Mouse (Mus musculus) CH12.LX (cell line): ENCODE measurements around the gene Rps6ka1. TPM values are rescaled to one million over a fixed set of nuclear protein-coding genes. Genes with fewer than 3 reads are reported as not detected.

ENCODE experiments used
- DNase-seq: peaks from one replicate; pipeline ENCODE4 v3.0.0-alpha.2; 2013; ENCODE audit errors: extremely low read depth
- H3K27ac ChIP-seq: 2 replicates; pipeline ENCODE4 v1.5.1; 2012; ENCODE audit warnings: low read depth, mild to moderate bottlenecking, control low read depth, moderate library complexity; ENCODE audit not compliant: insufficient read depth
- H3K27me3 ChIP-seq: replicated peaks from 2 replicates; pipeline ENCODE3; 2012; ENCODE audit warnings: inconsistent platforms
- H3K36me3 ChIP-seq, 2 experiments: replicated peaks in 1 of 2; 2 replicates each; pipeline versions ENCODE3 to v1.6.1; 2012; ENCODE audit warnings: inconsistent platforms in 1 of 2, low read length in 1 of 2, mild to moderate bottlenecking in 1 of 2, mixed read lengths in 1 of 2, moderate library complexity in 1 of 2; ENCODE audit not compliant: control insufficient read depth in 1 of 2, insufficient read depth in 1 of 2
- H3K4me1 ChIP-seq, 2 experiments: 2 replicates each; pipeline ENCODE4 v1.6.1; 2012; ENCODE audit warnings: inconsistent platforms in 1 of 2, moderate library complexity in 1 of 2; ENCODE audit not compliant: insufficient read depth in 2 of 2, control insufficient read depth in 1 of 2
- H3K4me2 ChIP-seq: 2 replicates; pipeline ENCODE4 v1.6.1; 2012; ENCODE audit warnings: low read depth, mild to moderate bottlenecking, control low read depth; ENCODE audit not compliant: poor library complexity, insufficient read depth, severe bottlenecking
- H3K4me3 ChIP-seq, 3 experiments: fragments of 150-350 bp in 1 of 3; sonication (generic) in 1 of 3; replicated peaks in 1 of 3; 2 replicates each; pipeline versions ENCODE3 to v1.5.1; 2011 to 2012; ENCODE audit warnings: low read depth in 2 of 3, low read length in 2 of 3, mild to moderate bottlenecking in 2 of 3, moderate library complexity in 2 of 3, control low read depth in 1 of 3, improper control_type of control experiment in 1 of 3, inconsistent platforms in 1 of 3, mixed read lengths in 1 of 3; ENCODE audit not compliant: poor library complexity in 1 of 3
- H3K79me2 ChIP-seq: replicated peaks from 2 replicates; pipeline ENCODE4 v1.6.1; 2012; ENCODE audit warnings: mild to moderate bottlenecking, moderate library complexity; ENCODE audit not compliant: control insufficient read depth, poor library complexity, insufficient read depth, severe bottlenecking; ENCODE audit errors: extremely low read depth
- H3K9ac ChIP-seq: 2 replicates; pipeline ENCODE4 v1.6.1; 2012; ENCODE audit warnings: low read depth, mild to moderate bottlenecking, control low read depth, moderate library complexity; ENCODE audit not compliant: insufficient read depth
- H3K9me3 ChIP-seq: replicated peaks from 2 replicates; pipeline ENCODE3; 2012; ENCODE audit warnings: low read length, inconsistent platforms, mixed read lengths
- BHLHE40 ChIP-seq: IDR thresholded peaks from 2 replicates; pipeline ENCODE4 v1.6.1; 2011; ENCODE audit warnings: mild to moderate bottlenecking, low read depth, low read length, improper control_type of control experiment
- CTCF ChIP-seq, 2 experiments: IDR thresholded peaks in 1 of 2; conservative IDR thresholded peaks in 1 of 2; 2 replicates each; pipeline ENCODE4 v1.5.1; 2011 to 2012; ENCODE audit warnings: low read depth in 2 of 2, low read length in 2 of 2, improper control_type of control experiment in 1 of 2, inconsistent platforms in 1 of 2, mild to moderate bottlenecking in 1 of 2, moderate library complexity in 1 of 2
- ELF1 ChIP-seq: IDR thresholded peaks from 2 replicates; pipeline ENCODE4 v1.6.1; 2014; ENCODE audit warnings: low read depth, mild to moderate bottlenecking, inconsistent platforms, low read length, improper control_type of control experiment
- HCFC1 ChIP-seq: IDR thresholded peaks from 2 replicates; pipeline ENCODE4 v1.6.1; 2012; ENCODE audit warnings: low read depth, mild to moderate bottlenecking, inconsistent platforms, low read length, improper control_type of control experiment
- IRF4 ChIP-seq: IDR thresholded peaks from 2 replicates; pipeline ENCODE4 v1.6.1; 2014; ENCODE audit warnings: low read depth, mild to moderate bottlenecking, inconsistent platforms, low read length, improper control_type of control experiment
- KAT2A ChIP-seq: IDR thresholded peaks from 2 replicates; pipeline ENCODE4 v1.6.1; 2012; ENCODE audit warnings: low read length, improper control_type of control experiment, inconsistent platforms; ENCODE audit not compliant: insufficient replicate concordance
- MAZ ChIP-seq: IDR thresholded peaks from 2 replicates; pipeline ENCODE4 v1.6.1; 2012; ENCODE audit warnings: low read depth, mild to moderate bottlenecking, inconsistent platforms, low read length, improper control_type of control experiment, moderate library complexity
- MEF2A ChIP-seq: IDR thresholded peaks from 2 replicates; pipeline ENCODE4 v1.6.1; 2014; ENCODE audit warnings: low read depth, mild to moderate bottlenecking, inconsistent platforms, low read length, improper control_type of control experiment, borderline replicate concordance
- MXI1 ChIP-seq: IDR thresholded peaks from 2 replicates; pipeline ENCODE4 v1.6.1; 2011; ENCODE audit warnings: mild to moderate bottlenecking, low read depth, low read length, improper control_type of control experiment
- NRF1 ChIP-seq: IDR thresholded peaks from 2 replicates; pipeline ENCODE4 v1.6.1; 2014; ENCODE audit warnings: low read depth, mild to moderate bottlenecking, inconsistent platforms, low read length, improper control_type of control experiment, moderate library complexity
- RAD21 ChIP-seq: IDR thresholded peaks from 2 replicates; pipeline ENCODE4 v1.6.1; 2011; ENCODE audit warnings: low read depth, mild to moderate bottlenecking, low read length, improper control_type of control experiment, moderate library complexity
- SMC3 ChIP-seq: IDR thresholded peaks from 2 replicates; pipeline ENCODE4 v1.6.1; 2011; ENCODE audit warnings: low read depth, low read length, improper control_type of control experiment
- ZC3H11A ChIP-seq: IDR thresholded peaks from 2 replicates; pipeline ENCODE4 v1.6.1; 2012; ENCODE audit warnings: low read depth, mild to moderate bottlenecking, inconsistent platforms, low read length, improper control_type of control experiment
- ZNF384 ChIP-seq: IDR thresholded peaks from 2 replicates; pipeline ENCODE4 v1.6.1; 2012; ENCODE audit warnings: low read depth, low read length, improper control_type of control experiment, inconsistent platforms
- dilution Hi-C: fragments of 300-500 bp; cut with MboI; formaldehyde crosslinking; loops from 2 replicates; pipeline ENCODE4 v1.14.3; 2020; ENCODE audit warnings: low sequenced_read_pairs; ENCODE audit not compliant: extremely low pct_unique_long_range_greater_than_20kb, extremely low pct_ligation_motif_present
- in situ Hi-C: fragments of 300-500 bp; cut with MboI; formaldehyde crosslinking; loops from 3 replicates; pipeline ENCODE4 v1.14.3; 2019; ENCODE audit warnings: low sequenced_read_pairs, low pct_ligation_motif_present, low pct_unique_long_range_greater_than_20kb, mixed read lengths
- polyA plus RNA-seq: library from polyadenylated mRNA; unstranded; fragments of >175 nt; gene quantifications from 2 replicates; pipeline ENCODE4 v1.2.1, GENCODE M21; 2012; ENCODE audit warnings: low read depth; ENCODE audit not compliant: insufficient read length
- total RNA-seq, 2 experiments: library from RNA; depleted of rRNA; stranded (reverse); fragments of 300-350 nt in 1 of 2; fragments of >200 nt in 1 of 2; gene quantifications; 2 replicates each; pipeline ENCODE4 v1.2.3; 2012 to 2014

The Rps6ka1 gene
- total and polyA plus RNA-seq, 3 experiments, result 72.5 to 130 (median 123) TPM

DNA sequence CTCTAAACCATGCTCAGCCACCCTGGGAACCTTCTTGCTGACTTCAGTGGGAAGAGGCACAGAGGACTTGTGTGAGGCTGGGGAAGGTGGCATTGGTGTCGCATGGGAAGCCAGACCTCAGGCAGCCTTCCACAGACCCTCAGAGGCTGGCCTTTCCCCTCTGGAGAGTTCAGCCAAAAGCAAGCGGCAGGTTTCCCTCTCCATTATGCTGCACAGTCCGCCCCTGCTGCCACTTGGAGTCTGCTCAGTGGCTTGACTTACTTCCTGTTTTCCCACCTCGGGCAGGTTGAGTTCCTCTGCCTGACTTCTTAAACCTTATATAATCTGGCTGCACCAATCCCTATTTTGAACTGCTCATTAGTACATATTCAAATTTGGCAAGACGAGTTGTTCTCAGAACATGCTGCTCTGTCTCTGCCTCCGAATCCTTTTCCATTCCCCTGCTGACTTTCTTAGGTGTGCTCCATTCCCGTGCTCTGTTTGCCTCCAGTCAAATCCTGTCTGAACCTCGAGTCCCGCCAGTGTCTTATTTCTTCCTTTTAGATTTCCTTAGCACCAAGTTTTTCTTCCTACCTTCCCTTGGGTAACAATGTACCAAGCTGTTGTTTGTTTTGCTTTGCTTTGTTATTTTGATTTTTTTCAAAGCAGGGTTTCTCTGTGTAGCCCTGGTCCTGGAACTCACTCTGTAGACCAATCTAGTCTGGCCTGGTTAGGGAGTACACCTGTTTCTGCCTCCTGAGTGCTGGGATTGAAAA, 66.6 kb downstream of the Rps6ka1 start:
- no peak overlapping the region for H3K27ac ChIP-seq
- no peaks in the 10 kb centered on the region for H3K27me3 ChIP-seq
- H3K4me3 ChIP-seq, result no peak overlapping the region
- no peaks in the 10 kb centered on the region for H3K9me3 ChIP-seq
- H3K4me1 ChIP-seq, result peaks cover 4 to 34% of the 10 kb centered on the region in 2 experiments
- H3K4me2 ChIP-seq, result no peak overlapping the region
- no peaks in the 10 kb centered on the region for H3K36me3 ChIP-seq
- TF ChIP-seq ELF1 (peak; percentile 45; the same call in 1 of the 2 replicates), MXI1 (no peak)
- H3K79me2 ChIP-seq, result no peaks in the 10 kb centered on the region
- in situ Hi-C loops (no loop called here), dilution Hi-C loops (no loop called here)
- DNase-seq, result no peak
- no peak overlapping the region for H3K9ac ChIP-seq

DNA sequence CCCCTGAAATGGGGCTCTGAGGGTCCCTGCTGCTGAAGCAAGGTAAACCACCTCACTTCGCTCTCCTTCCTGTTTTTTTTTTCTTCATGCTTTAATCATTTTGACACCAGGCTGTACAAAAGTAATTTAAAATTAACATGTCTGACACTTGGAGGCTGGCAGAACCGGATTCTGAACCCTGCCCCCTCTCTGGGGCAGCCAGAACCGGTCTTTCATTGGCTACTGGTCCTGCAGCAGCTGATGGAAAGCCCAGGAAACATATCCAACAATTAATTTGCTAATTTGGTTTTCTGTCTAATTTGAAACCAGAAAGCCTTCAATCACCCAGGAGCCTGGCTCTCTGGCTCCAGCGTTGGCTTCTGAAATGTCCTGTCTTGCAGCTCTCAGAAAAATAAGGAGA, 67.4 kb downstream of the Rps6ka1 start:
- dilution Hi-C loops (no loop called here), in situ Hi-C loops (no loop called here)
- H3K36me3 ChIP-seq, result no peaks in the 10 kb centered on the region
- H3K4me2 ChIP-seq, result no peak overlapping the region
- DNase-seq, result no peak
- peaks cover 4 to 37% of the 10 kb centered on the region in 2 experiments for H3K4me1 ChIP-seq
- H3K27me3 ChIP-seq, result no peaks in the 10 kb centered on the region
- no peak overlapping the region for H3K9ac ChIP-seq
- TF ChIP-seq BHLHE40 (no peak), IRF4 (no peak), ZNF384 (no peak), NRF1 (no peak), HCFC1 (no peak), MEF2A (no peak), KAT2A (no peak), SMC3 (no peak)
- no peaks in the 10 kb centered on the region for H3K79me2 ChIP-seq
- H3K4me3 ChIP-seq, result no peak overlapping the region
- no peaks in the 10 kb centered on the region for H3K9me3 ChIP-seq
- H3K27ac ChIP-seq, result no peak overlapping the region

DNA sequence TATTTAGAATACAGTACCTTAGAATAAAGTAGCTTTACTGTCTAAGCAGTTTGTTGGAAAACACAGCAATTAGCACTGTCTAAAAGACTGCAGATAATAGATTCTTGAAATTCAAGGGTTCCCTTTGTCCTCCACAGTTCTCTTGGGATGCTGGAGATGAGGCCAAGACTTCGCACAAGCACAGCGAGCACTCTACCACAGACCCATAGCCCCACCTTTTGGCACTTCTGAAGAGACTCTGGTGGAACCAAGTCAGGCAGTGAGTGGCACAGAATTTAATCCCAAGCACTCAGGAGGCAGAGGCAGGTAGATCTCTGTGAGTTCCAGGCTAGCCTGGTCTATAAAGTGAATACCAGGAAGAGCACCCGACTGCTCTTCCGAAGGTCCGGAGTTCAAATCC, 70.2 kb downstream of the Rps6ka1 start:
- dilution Hi-C loops, result no loop called here
- in situ Hi-C loops, result loop anchor here (5.0 kb wide), 1 partner anchor 60 kb away; the partner anchor contains the start of gene Arid1a
- no peak overlapping the region for H3K9ac ChIP-seq
- no peak overlapping the region for H3K27ac ChIP-seq
- H3K27me3 ChIP-seq, result no peaks in the 10 kb centered on the region
- H3K4me2 ChIP-seq, result no peak overlapping the region
- H3K4me3 ChIP-seq, result no peak overlapping the region
- peak; percentile 19; the same call in 1 of the 2 replicates for TF ChIP-seq ZC3H11A
- no peak for TF ChIP-seq MAZ
- TF ChIP-seq CTCF (conservative IDR thresholded peaks at IDR 0.05 in 1 of 2, IDR thresholded peaks at IDR 0.05 in 1 of 2; ENCODE audit: low read depth in 2 of 2, low read length in 2 of 2), result peak in 1 of 2 experiments; percentile 73; a peak in 2 of 4 replicates
- peak; percentile 76 for TF ChIP-seq RAD21
- TF ChIP-seq SMC3, result peak; percentile 65
- no peaks in the 10 kb centered on the region for H3K9me3 ChIP-seq
- H3K79me2 ChIP-seq, result no peaks in the 10 kb centered on the region
- H3K36me3 ChIP-seq, result no peaks in the 10 kb centered on the region
- peaks cover 4 to 33% of the 10 kb centered on the region in 2 experiments for H3K4me1 ChIP-seq
- DNase-seq, result no peak
